Mouse (Mus musculus): ENCODE measurements around the gene Itga2b. TPM values are rescaled to one million over a fixed set of nuclear protein-coding genes. Genes with fewer than 3 reads are reported as not detected.

Gene Itga2b
- polyA plus RNA-seq, 1 experiment from 2014 or later = 7.0 TPM

GRCm38 (mm10) chr11:102440255-102440654 is 29.7 kb downstream of the Itga2b start:
- Histone ChIP-seq H3K27me3 (ENCODE audit: control insufficient read depth, insufficient read depth, low read length) (no peaks in the 10 kb centered on the region), H3K4me1 (ENCODE audit: control insufficient read depth, insufficient read depth, low read length) (peaks cover 25% of the 10 kb centered on the region), H3K4me3 (ENCODE audit: low read depth, low read length) (no peak overlapping the region), H3K36me3 (ENCODE audit: control insufficient read depth, insufficient read depth, low read length) (peaks cover 54% of the 10 kb centered on the region), H3K4me2 (ENCODE audit: low read depth, low read length) (no peak overlapping the region), H3K27ac (ENCODE audit: low read depth, low read length) (no peak overlapping the region), H3K9ac (replicated peaks; ENCODE audit: low read depth, low read length) (no peak overlapping the region), H3K9me3 (ENCODE audit: control insufficient read depth, low read length) (no peaks in the 10 kb centered on the region)
- WGBS = 81% methylated on average over 8 of the region's 8 CpGs
- no peak for ATAC-seq (ENCODE audit: low read depth)

- 76% methylated on average over 14 of the region's 14 CpGs for WGBS
- Histone ChIP-seq H3K9ac (replicated peaks; ENCODE audit: low read depth, low read length) (no peak overlapping the region; the same call in 1 of the 2 replicates), H3K27ac (ENCODE audit: low read depth, low read length) (no peak overlapping the region), H3K9me3 (ENCODE audit: control insufficient read depth, low read length) (no peaks in the 10 kb centered on the region), H3K36me3 (ENCODE audit: control insufficient read depth, insufficient read depth, low read length) (peaks cover 61% of the 10 kb centered on the region), H3K4me3 (ENCODE audit: low read depth, low read length) (no peak overlapping the region), H3K4me2 (ENCODE audit: low read depth, low read length) (no peak overlapping the region), H3K27me3 (ENCODE audit: control insufficient read depth, insufficient read depth, low read length) (no peaks in the 10 kb centered on the region), H3K4me1 (ENCODE audit: control insufficient read depth, insufficient read depth, low read length) (peaks cover 18% of the 10 kb centered on the region)
- ATAC-seq (ENCODE audit: low read depth) = no peak
Measured at GRCm38 (mm10) chr11:102439093-102440082, 30.5 kb downstream of the Itga2b start.

GRCm38 (mm10) chr11:102438212-102439092 is 31.5 kb downstream of the Itga2b start:
- no peaks in the 10 kb centered on the region for H3K27me3 ChIP-seq (ENCODE audit: control insufficient read depth, insufficient read depth, low read length)
- peak; percentile 38; the same call in 1 of the 2 replicates for ATAC-seq (ENCODE audit: low read depth)
- H3K9ac ChIP-seq (replicated peaks; ENCODE audit: low read depth, low read length) = peak overlapping the region; percentile 39; the same call in 1 of the 2 replicates
- peak overlapping the region; percentile 52 for H3K4me2 ChIP-seq (ENCODE audit: low read depth, low read length)
- H3K36me3 ChIP-seq (ENCODE audit: control insufficient read depth, insufficient read depth, low read length) = peaks cover 61% of the 10 kb centered on the region
- peaks cover 18% of the 10 kb centered on the region for H3K4me1 ChIP-seq (ENCODE audit: control insufficient read depth, insufficient read depth, low read length)
- H3K9me3 ChIP-seq (ENCODE audit: control insufficient read depth, low read length) = no peaks in the 10 kb centered on the region
- WGBS = 8% methylated on average over 73 of the region's 77 CpGs
- H3K27ac ChIP-seq (ENCODE audit: low read depth, low read length) = peak overlapping the region; percentile 34; the same call in 1 of the 2 replicates
- peak overlapping the region; percentile 24; the same call in 1 of the 2 replicates for H3K4me3 ChIP-seq (ENCODE audit: low read depth, low read length)

- H3K36me3 ChIP-seq (ENCODE audit: control insufficient read depth, insufficient read depth, low read length) = peaks cover 56% of the 10 kb centered on the region
- H3K27ac ChIP-seq (ENCODE audit: low read depth, low read length) = peak overlapping the region; percentile 34
- H3K4me3 ChIP-seq (ENCODE audit: low read depth, low read length) = peak overlapping the region; percentile 24
- ATAC-seq (ENCODE audit: low read depth) = peak; percentile 15; the same call in 1 of the 2 replicates
- 5% methylated on average over 80 of the region's 87 CpGs for WGBS
- H3K9ac ChIP-seq (replicated peaks; ENCODE audit: low read depth, low read length) = peak overlapping the region; percentile 39
- H3K9me3 ChIP-seq (ENCODE audit: control insufficient read depth, low read length) = no peaks in the 10 kb centered on the region
- H3K27me3 ChIP-seq (ENCODE audit: control insufficient read depth, insufficient read depth, low read length) = no peaks in the 10 kb centered on the region
- H3K4me1 ChIP-seq (ENCODE audit: control insufficient read depth, insufficient read depth, low read length) = peaks cover 18% of the 10 kb centered on the region
- H3K4me2 ChIP-seq (ENCODE audit: low read depth, low read length) = peak overlapping the region; percentile 52
Measured at GRCm38 (mm10) chr11:102437120-102438061, 32.5 kb downstream of the Itga2b start.

GRCm38 (mm10) chr11:102436471-102436790 is 33.5 kb downstream of the Itga2b start:
- H3K4me3 ChIP-seq (ENCODE audit: low read depth, low read length) = no peak overlapping the region
- 81% methylated on average over 10 of the region's 10 CpGs for WGBS
- H3K27me3 ChIP-seq (ENCODE audit: control insufficient read depth, insufficient read depth, low read length) = no peaks in the 10 kb centered on the region
- H3K4me2 ChIP-seq (ENCODE audit: low read depth, low read length) = no peak overlapping the region
- H3K27ac ChIP-seq (ENCODE audit: low read depth, low read length) = no peak overlapping the region
- H3K9me3 ChIP-seq (ENCODE audit: control insufficient read depth, low read length) = no peaks in the 10 kb centered on the region
- ATAC-seq (ENCODE audit: low read depth) = no peak
- no peak overlapping the region for H3K9ac ChIP-seq (replicated peaks; ENCODE audit: low read depth, low read length)
- H3K4me1 ChIP-seq (ENCODE audit: control insufficient read depth, insufficient read depth, low read length) = peaks cover 20% of the 10 kb centered on the region
- peaks cover 56% of the 10 kb centered on the region for H3K36me3 ChIP-seq (ENCODE audit: control insufficient read depth, insufficient read depth, low read length)

- Histone ChIP-seq H3K4me3 (ENCODE audit: low read depth, low read length) (no peak overlapping the region), H3K4me2 (ENCODE audit: low read depth, low read length) (no peak overlapping the region), H3K4me1 (ENCODE audit: control insufficient read depth, insufficient read depth, low read length) (peaks cover 20% of the 10 kb centered on the region), H3K9me3 (ENCODE audit: control insufficient read depth, low read length) (no peaks in the 10 kb centered on the region), H3K9ac (replicated peaks; ENCODE audit: low read depth, low read length) (no peak overlapping the region), H3K27me3 (ENCODE audit: control insufficient read depth, insufficient read depth, low read length) (no peaks in the 10 kb centered on the region), H3K36me3 (ENCODE audit: control insufficient read depth, insufficient read depth, low read length) (peaks cover 53% of the 10 kb centered on the region), H3K27ac (ENCODE audit: low read depth, low read length) (no peak overlapping the region)
- WGBS = 90% methylated on average over 18 of the region's 18 CpGs
- no peak for ATAC-seq (ENCODE audit: low read depth)
Measured at GRCm38 (mm10) chr11:102435754-102436470, 34.0 kb downstream of the Itga2b start.

GRCm38 (mm10) chr11:102434816-102435705 is 34.9 kb downstream of the Itga2b start:
- ATAC-seq (ENCODE audit: low read depth) = no peak
- H3K4me2 ChIP-seq (ENCODE audit: low read depth, low read length) = no peak overlapping the region
- H3K27ac ChIP-seq (ENCODE audit: low read depth, low read length) = no peak overlapping the region
- H3K36me3 ChIP-seq (ENCODE audit: control insufficient read depth, insufficient read depth, low read length) = peaks cover 48% of the 10 kb centered on the region
- no peaks in the 10 kb centered on the region for H3K9me3 ChIP-seq (ENCODE audit: control insufficient read depth, low read length)
- no peak overlapping the region for H3K9ac ChIP-seq (replicated peaks; ENCODE audit: low read depth, low read length)
- H3K4me1 ChIP-seq (ENCODE audit: control insufficient read depth, insufficient read depth, low read length) = peaks cover 20% of the 10 kb centered on the region
- H3K4me3 ChIP-seq (ENCODE audit: low read depth, low read length) = no peak overlapping the region
- WGBS = 91% methylated on average over 11 of the region's 11 CpGs
- H3K27me3 ChIP-seq (ENCODE audit: control insufficient read depth, insufficient read depth, low read length) = no peaks in the 10 kb centered on the region

All from neural tube, embryonic 14.5 days (tissue).